Mouse (Mus musculus) v-Abl transformed pro-B cells (cell line): ENCODE measurements around the gene Whamm.

ENCODE experiments used
- in situ Hi-C, 2 experiments: fragments of 400-800 bp; cut with MboI; formaldehyde crosslinking; loops; one replicate each; pipeline ENCODE4 v1.15.1; 2025; ENCODE audit not compliant: unreplicated experiment in 2 of 2

Whamm gene

DNA sequence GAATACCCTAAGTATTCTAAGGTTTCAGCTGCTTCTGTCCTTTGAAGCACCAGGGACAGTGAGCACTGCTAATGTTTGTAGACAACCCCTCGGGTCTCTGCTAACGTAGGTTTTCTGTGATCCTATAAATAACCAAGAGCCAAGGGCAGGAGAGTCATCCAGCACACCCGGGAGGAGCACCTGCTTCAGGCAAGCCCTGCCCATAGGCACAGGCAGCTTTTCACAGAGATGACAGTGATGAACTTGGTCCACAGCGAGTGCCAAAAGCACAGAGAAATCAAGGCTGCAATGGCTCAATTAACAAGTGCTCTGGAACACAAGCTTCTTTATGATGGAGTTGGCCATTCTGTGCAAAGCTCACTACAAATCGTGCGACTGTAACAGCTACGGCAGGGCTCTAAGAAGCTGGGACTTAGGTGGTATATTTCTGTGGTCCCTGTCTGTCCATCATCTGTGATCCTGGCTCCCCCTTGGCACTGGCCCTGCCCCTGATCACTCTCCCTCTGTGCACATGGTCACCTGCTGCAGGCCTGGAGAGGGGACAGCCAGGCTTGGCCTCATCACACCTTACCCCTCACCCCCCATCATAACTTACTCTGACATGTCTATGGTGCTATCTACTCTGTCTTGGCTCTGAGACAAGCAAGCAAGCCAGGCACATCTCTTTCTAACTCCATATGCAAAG is 73.6 kb downstream of the Whamm start:
- in situ Hi-C loops, result no loop called here
